Mouse (Mus musculus): ENCODE data around the gene Cfap100. TPM values are rescaled to one million over a fixed set of nuclear protein-coding genes. Genes with fewer than 3 reads are reported as not detected.

The Cfap100 gene
- polyA plus RNA-seq, 1 experiment = 0.20 TPM

GRCm38 (mm10) chr6:90436192-90436907 is 7.8 kb upstream of the Cfap100 start:
- no peaks in the 10 kb centered on the region for H3K9me3 ChIP-seq
- H3K4me3 ChIP-seq (replicated peaks) = no peak overlapping the region
- H3K27me3 ChIP-seq (replicated peaks) = peaks cover 48% of the 10 kb centered on the region
- no peaks in the 10 kb centered on the region for H3K36me3 ChIP-seq (replicated peaks; ENCODE audit: low read length)
- peaks cover 10% of the 10 kb centered on the region; the same call in 1 of the 2 replicates for H3K4me1 ChIP-seq
- no peak for TF ChIP-seq FLI1 (IDR thresholded peaks at IDR 0.05; ENCODE audit: low read length)
- no peak for TF ChIP-seq GATA1 (IDR thresholded peaks at IDR 0.05; ENCODE audit: borderline replicate concordance, low read length)

- H3K4me1 ChIP-seq = peaks cover 10% of the 10 kb centered on the region; the same call in 1 of the 2 replicates
- no peak for TF ChIP-seq FLI1 (IDR thresholded peaks at IDR 0.05; ENCODE audit: low read length)
- no peak for TF ChIP-seq GATA1 (IDR thresholded peaks at IDR 0.05; ENCODE audit: borderline replicate concordance, low read length)
- peaks cover 53% of the 10 kb centered on the region for H3K27me3 ChIP-seq (replicated peaks)
These were observed 6.6 kb upstream of the Cfap100 start for GRCm38 (mm10) chr6:90435195-90435618.

GRCm38 (mm10) chr6:90434687-90435086 is 6.1 kb upstream of the Cfap100 start:
- Histone ChIP-seq H3K9me3 (no peaks in the 10 kb centered on the region), H3K4me3 (replicated peaks) (no peak overlapping the region), H3K27me3 (replicated peaks) (peaks cover 58% of the 10 kb centered on the region), H3K4me1 (peaks cover 10% of the 10 kb centered on the region; the same call in 1 of the 2 replicates), H3K36me3 (replicated peaks; ENCODE audit: low read length) (no peaks in the 10 kb centered on the region)
- TF ChIP-seq GATA1 (IDR thresholded peaks at IDR 0.05; ENCODE audit: borderline replicate concordance, low read length) (no peak), FLI1 (IDR thresholded peaks at IDR 0.05; ENCODE audit: low read length) (no peak)

More at GRCm38 (mm10) chr6:90435195-90435618, 6.6 kb upstream of the Cfap100 start:
- H3K36me3 ChIP-seq (replicated peaks; ENCODE audit: low read length) = no peaks in the 10 kb centered on the region
- H3K9me3 ChIP-seq = no peaks in the 10 kb centered on the region
- no peak overlapping the region for H3K4me3 ChIP-seq (replicated peaks)

- H3K9me3 ChIP-seq = no peaks in the 10 kb centered on the region
- no peak overlapping the region for H3K4me3 ChIP-seq (replicated peaks)
- H3K36me3 ChIP-seq (replicated peaks; ENCODE audit: low read length) = no peaks in the 10 kb centered on the region
- TF ChIP-seq FLI1 (IDR thresholded peaks at IDR 0.05; ENCODE audit: low read length) (no peak), GATA1 (IDR thresholded peaks at IDR 0.05; ENCODE audit: borderline replicate concordance, low read length) (no peak)
- peaks cover 77% of the 10 kb centered on the region for H3K27me3 ChIP-seq (replicated peaks)
- peaks cover 19% of the 10 kb centered on the region for H3K4me1 ChIP-seq
These were observed 2.9 kb upstream of the Cfap100 start for GRCm38 (mm10) chr6:90431487-90431886.

- H3K27me3 ChIP-seq (replicated peaks) = peaks cover 79% of the 10 kb centered on the region
- no peak overlapping the region for H3K4me3 ChIP-seq (replicated peaks)
- H3K36me3 ChIP-seq (replicated peaks; ENCODE audit: low read length) = no peaks in the 10 kb centered on the region
- TF ChIP-seq GATA1 (IDR thresholded peaks at IDR 0.05; ENCODE audit: borderline replicate concordance, low read length) (no peak), FLI1 (IDR thresholded peaks at IDR 0.05; ENCODE audit: low read length) (no peak)
- H3K4me1 ChIP-seq = peaks cover 14% of the 10 kb centered on the region
- H3K9me3 ChIP-seq = no peaks in the 10 kb centered on the region
These were observed 1.3 kb upstream of the Cfap100 start for GRCm38 (mm10) chr6:90429911-90430310.

- TF ChIP-seq FLI1 (IDR thresholded peaks at IDR 0.05; ENCODE audit: low read length) = no peak
- no peak for TF ChIP-seq GATA1 (IDR thresholded peaks at IDR 0.05; ENCODE audit: borderline replicate concordance, low read length)
- Histone ChIP-seq H3K4me3 (replicated peaks) (no peak overlapping the region), H3K27me3 (replicated peaks) (peaks cover 69% of the 10 kb centered on the region), H3K9me3 (no peaks in the 10 kb centered on the region), H3K4me1 (peaks cover 22% of the 10 kb centered on the region), H3K36me3 (replicated peaks; ENCODE audit: low read length) (no peaks in the 10 kb centered on the region)
These were observed 2.6 kb downstream of the Cfap100 start for GRCm38 (mm10) chr6:90426003-90426402.

- peaks cover 2% of the 10 kb centered on the region for H3K9me3 ChIP-seq
- H3K4me3 ChIP-seq (replicated peaks) = no peak overlapping the region
- H3K36me3 ChIP-seq (replicated peaks; ENCODE audit: low read length) = no peaks in the 10 kb centered on the region
- H3K4me1 ChIP-seq = peaks cover 22% of the 10 kb centered on the region
- H3K27me3 ChIP-seq (replicated peaks) = peaks cover 68% of the 10 kb centered on the region
- TF ChIP-seq FLI1 (IDR thresholded peaks at IDR 0.05; ENCODE audit: low read length) (no peak), GATA1 (IDR thresholded peaks at IDR 0.05; ENCODE audit: borderline replicate concordance, low read length) (no peak)
These were observed 3.2 kb downstream of the Cfap100 start for GRCm38 (mm10) chr6:90425361-90425760.

- Histone ChIP-seq H3K4me1 (peaks cover 11% of the 10 kb centered on the region), H3K9me3 (peaks cover 5% of the 10 kb centered on the region), H3K36me3 (replicated peaks; ENCODE audit: low read length) (no peaks in the 10 kb centered on the region), H3K4me3 (replicated peaks) (peak overlapping the region; percentile 82), H3K27me3 (replicated peaks) (peaks cover 65% of the 10 kb centered on the region)
- TF ChIP-seq FLI1 (IDR thresholded peaks at IDR 0.05; ENCODE audit: low read length) = no peak
- TF ChIP-seq GATA1 (IDR thresholded peaks at IDR 0.05; ENCODE audit: borderline replicate concordance, low read length) = no peak
These were observed 6.0 kb downstream of the Cfap100 start for GRCm38 (mm10) chr6:90422565-90422964.

- H3K9me3 ChIP-seq = no peaks in the 10 kb centered on the region
- H3K36me3 ChIP-seq (replicated peaks; ENCODE audit: low read length) = no peaks in the 10 kb centered on the region
- TF ChIP-seq FLI1 (IDR thresholded peaks at IDR 0.05; ENCODE audit: low read length) (no peak), GATA1 (IDR thresholded peaks at IDR 0.05; ENCODE audit: borderline replicate concordance, low read length) (no peak)
- H3K4me1 ChIP-seq = no peaks in the 10 kb centered on the region
- peaks cover 53% of the 10 kb centered on the region for H3K27me3 ChIP-seq (replicated peaks)
- H3K4me3 ChIP-seq (replicated peaks) = no peak overlapping the region
These were observed 16.7 kb downstream of the Cfap100 start for GRCm38 (mm10) chr6:90411926-90412325.

- Histone ChIP-seq H3K27me3 (replicated peaks) (peaks cover 44% of the 10 kb centered on the region), H3K4me1 (peaks cover 3% of the 10 kb centered on the region; the same call in 1 of the 2 replicates), H3K4me3 (replicated peaks) (no peak overlapping the region), H3K9me3 (no peaks in the 10 kb centered on the region), H3K36me3 (replicated peaks; ENCODE audit: low read length) (peaks cover 6% of the 10 kb centered on the region)
- no peak for TF ChIP-seq FLI1 (IDR thresholded peaks at IDR 0.05; ENCODE audit: low read length)
- TF ChIP-seq GATA1 (IDR thresholded peaks at IDR 0.05; ENCODE audit: borderline replicate concordance, low read length) = no peak
These were observed 17.6 kb downstream of the Cfap100 start for GRCm38 (mm10) chr6:90410972-90411371.
